Mouse (Mus musculus): ENCODE measurements around the gene Epha8.

DNA sequence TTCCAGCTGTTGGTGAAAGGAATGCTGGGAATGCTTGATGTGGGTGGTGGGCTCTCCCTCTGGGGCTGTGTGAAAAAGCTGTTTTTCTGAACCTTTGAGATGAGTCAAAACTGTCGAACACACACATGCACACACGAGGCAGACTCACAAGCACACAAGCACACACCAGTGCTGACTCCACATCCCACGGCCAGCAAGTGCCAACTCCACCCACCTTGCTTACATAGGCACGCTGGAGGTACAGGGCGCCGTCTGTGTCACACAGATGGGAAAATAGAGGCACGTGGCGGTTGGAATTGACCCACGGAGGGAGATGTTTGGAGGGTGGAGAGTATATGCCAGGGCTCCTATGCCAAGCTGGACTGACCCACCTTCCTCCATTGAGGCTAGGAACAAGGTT lies 44.8 kb downstream of the Epha8 start:
- TF ChIP-seq CTCF (IDR thresholded peaks at IDR 0.05; ENCODE audit: control insufficient read depth, insufficient read depth, insufficient read length), result no peak
- no peak for TF ChIP-seq MYOG (IDR thresholded peaks at IDR 0.05; ENCODE audit: control insufficient read depth, extremely low read depth, insufficient read length)
- TF ChIP-seq USF1 (IDR thresholded peaks at IDR 0.05; ENCODE audit: low read depth), result no peak
